Comparison of ENCODE assay signal across 8 mouse cellular contexts in genomic region chr2:66184431-66185164, GRCm38 (mm10). TPM values are rescaled to one million over a fixed set of nuclear protein-coding genes. Genes with fewer than 3 reads are reported as not detected.
DNase-seq lines count a peak whose midpoint lies in the region; ATAC-seq and TF ChIP-seq lines count a peak whose summit lies in the region.
"Had no signal": no experiment of that assay in that cellular context is flagged by ENCODE, and none has a peak within 500 bp of the region (broad histone marks: within the 10 kb centered on the region; RNA-seq: fewer than 3 reads in every experiment).

No protein-coding gene starts in this region.

- no peak for ATAC-seq in intestine, postnatal 0 days
- ATAC-seq in intestine, embryonic 15.5 days: no peak

- peak; percentile 78 for TF ChIP-seq CTCF in intestine, postnatal 0 days (IDR thresholded peaks at IDR 0.05; ENCODE audit: low read depth)

- H3K27me3 ChIP-seq in intestine, postnatal 0 days (replicated peaks; ENCODE audit: control insufficient read depth, insufficient read depth, low read length): no peaks in the 10 kb centered on the region
- no peaks in the 10 kb centered on the region for H3K27me3 ChIP-seq in intestine, embryonic 15.5 days (replicated peaks)
- H3K27me3 ChIP-seq: heart, embryonic 13.5 days had no signal

- H3K4me3 ChIP-seq in intestine, postnatal 0 days (ENCODE audit: low read depth, low read length): no peak overlapping the region
- no peak overlapping the region for H3K4me3 ChIP-seq in intestine, embryonic 15.5 days (replicated peaks)
- H3K4me3 ChIP-seq: heart, embryonic 13.5 days had no signal

- DNase-seq in CD4-positive helper T cell, adult 2 months (ENCODE audit: low read depth, low spot score): peak; percentile 45
- DNase-seq in MN1 (ENCODE audit: low spot score): peak; percentile 75
- DNase-seq in kidney, postnatal 10 days: peak; percentile 67
- DNase-seq in thymus, postnatal 36 days: no peak
- DNase-seq in urinary bladder, postnatal 36 days (ENCODE audit: low spot score in 2 of 2): no peak

- H3K4me2 ChIP-seq in intestine, postnatal 0 days (replicated peaks; ENCODE audit: low read depth): no peak overlapping the region
- no peak overlapping the region for H3K4me2 ChIP-seq in intestine, embryonic 15.5 days (replicated peaks)
- H3K4me2 ChIP-seq: heart, embryonic 13.5 days had no signal

- H3K27ac ChIP-seq in intestine, postnatal 0 days (ENCODE audit: low read depth, low read length): no peak overlapping the region
- no peak overlapping the region for H3K27ac ChIP-seq in intestine, embryonic 15.5 days
- H3K27ac ChIP-seq: heart, embryonic 13.5 days had no signal

- no peaks in the 10 kb centered on the region for H3K9me3 ChIP-seq in intestine, postnatal 0 days (ENCODE audit: control insufficient read depth)
- no peaks in the 10 kb centered on the region for H3K9me3 ChIP-seq in intestine, embryonic 15.5 days
- H3K9me3 ChIP-seq: heart, embryonic 13.5 days had no signal

- no peak overlapping the region for H3K9ac ChIP-seq in intestine, postnatal 0 days (ENCODE audit: low read depth, low read length)
- no peak overlapping the region for H3K9ac ChIP-seq in intestine, embryonic 15.5 days
- H3K9ac ChIP-seq: heart, embryonic 13.5 days had no signal

- H3K4me1 ChIP-seq in intestine, postnatal 0 days (replicated peaks; ENCODE audit: control insufficient read depth, insufficient read depth, low read length): no peaks in the 10 kb centered on the region
- H3K4me1 ChIP-seq in intestine, embryonic 15.5 days (replicated peaks): no peaks in the 10 kb centered on the region
- H3K4me1 ChIP-seq: heart, embryonic 13.5 days had no signal

- 76% methylated on average over 7 of the region's 7 CpGs for WGBS in intestine, postnatal 0 days
- 79% methylated on average over 7 of the region's 7 CpGs for WGBS in intestine, embryonic 15.5 days

- H3K36me3 ChIP-seq in intestine, postnatal 0 days (ENCODE audit: control insufficient read depth, insufficient read depth): peaks cover 5% of the 10 kb centered on the region; the same call in 1 of the 2 replicates
- H3K36me3 ChIP-seq in intestine, embryonic 15.5 days: no peaks in the 10 kb centered on the region

RNA-seq across cellular contexts. Expression of gene Galnt3, which starts 59.8 kb away (rescaled TPM):
- polyA plus RNA-seq in intestine, postnatal 0 days (2015; fragmentation: Nextera tagmentation; extraction: Ambion mirVana): 19.9 and 20.7 TPM in 2 replicates
- 11.6 and 13.4 TPM in 2 replicates for polyA plus RNA-seq in intestine, embryonic 15.5 days (2015; fragmentation: Nextera tagmentation; extraction: Ambion mirVana)

Comparison
In these comparisons a context has a peak if more than half of its experiments do, and no peak if none do; other contexts are left out.
1. DNase-seq: peak in CD4-positive helper T cell, adult 2 months (single experiment), MN1 (single experiment) and kidney, postnatal 10 days (single experiment); none in thymus, postnatal 36 days (0 of 2) and urinary bladder, postnatal 36 days (0 of 2).